Mouse (Mus musculus) lung, adult 2 months (tissue): ENCODE measurements around the gene Wnk2.

Experiments used
- CTCF ChIP-seq: fragments of 200-500 bp; IDR thresholded peaks from 2 replicates; pipeline ENCODE4 v1.5.1; 2011; ENCODE audit warnings: mild to moderate bottlenecking, low read length, control low read depth; ENCODE audit not compliant: insufficient read depth
- POLR2A ChIP-seq: fragments of 200-500 bp; IDR thresholded peaks from 2 replicates; pipeline ENCODE4 v1.6.1; 2011; ENCODE audit warnings: low read depth, mild to moderate bottlenecking, control low read depth, low read length, borderline replicate concordance; ENCODE audit errors: extremely low read depth

DNA sequence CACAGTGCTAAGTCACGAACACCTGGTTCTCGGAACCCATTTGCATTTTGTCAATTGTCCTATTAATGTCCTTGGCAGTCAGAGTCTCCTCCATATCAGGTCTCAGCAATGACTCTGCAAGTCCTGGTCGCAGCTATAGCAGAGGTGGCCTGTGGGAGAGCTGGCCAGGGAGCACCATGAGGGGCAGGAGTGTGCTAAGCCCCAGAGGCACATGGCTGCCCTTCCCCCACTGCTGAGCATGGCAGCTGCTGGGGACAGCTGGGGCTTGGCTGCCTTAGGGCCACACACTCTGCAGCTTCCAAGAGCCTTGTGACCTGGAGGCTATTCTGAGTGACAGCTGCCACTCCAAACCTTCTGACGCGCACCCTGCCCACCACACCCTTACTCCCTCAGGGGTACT lies 127.7 kb downstream of the Wnk2 start:
- TF ChIP-seq CTCF: no peak
- no peak for TF ChIP-seq POLR2A
